Mouse (Mus musculus) kidney, adult 11 months (tissue): ENCODE results near the gene Gale.
"Not testable (repeated sequence)": the region's sequence is repeated elsewhere in the genome, so short reads cannot be mapped to it uniquely, and the experiment has no call there.

Source experiments
- DNase-seq: peaks from one replicate; pipeline ENCODE4 v3.0.0; 2022

The Gale gene

DNA sequence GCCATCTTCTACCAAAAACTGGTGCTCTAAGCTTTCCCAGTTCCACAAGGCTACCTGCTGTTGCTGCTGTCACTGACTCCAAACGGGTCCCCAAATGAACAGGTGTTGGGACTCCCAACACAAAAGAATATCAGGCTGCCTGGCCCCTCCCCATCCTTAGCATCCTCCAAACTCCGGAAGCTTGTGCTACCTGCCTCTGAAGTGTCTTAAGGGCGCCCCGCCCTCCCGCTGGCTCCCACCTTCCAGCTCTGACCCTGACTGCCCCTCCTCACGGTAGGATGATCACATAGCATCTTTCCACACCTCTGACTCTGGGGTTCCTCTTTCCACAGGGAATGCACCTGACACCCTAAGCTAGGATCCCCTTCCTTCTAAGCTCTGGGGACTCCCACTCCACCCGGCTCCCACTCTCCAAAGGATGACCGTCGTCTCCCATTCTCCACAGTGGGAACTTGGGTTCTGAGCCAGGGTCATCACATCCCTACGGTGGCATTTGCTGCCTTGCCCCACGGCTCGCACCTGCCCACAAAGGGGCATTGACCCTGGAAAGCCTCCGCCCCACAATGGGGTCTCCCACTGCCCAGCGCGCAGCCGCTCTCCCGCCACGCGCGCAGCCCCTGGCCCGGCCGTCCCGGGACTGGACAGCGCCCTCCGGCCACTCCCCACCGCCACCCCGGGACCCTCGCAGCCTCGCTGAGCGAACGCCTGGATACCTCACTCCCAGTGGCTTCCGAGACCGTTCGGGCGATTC is 8.5 kb downstream of the Gale start:
- DNase-seq, result no peak

GRCm38 (mm10) chr4:135972556-135972906 is 9.0 kb downstream of the Gale start, which contains the start of gene Lypla2:
Gene Lypla2, minus strand, starts transcription at chr4:135972626.
- peak; percentile 83 for DNase-seq

- DNase-seq, result no peak
These were observed 9.6 kb downstream of the Gale start for GRCm38 (mm10) chr4:135972911-135973811.

DNA sequence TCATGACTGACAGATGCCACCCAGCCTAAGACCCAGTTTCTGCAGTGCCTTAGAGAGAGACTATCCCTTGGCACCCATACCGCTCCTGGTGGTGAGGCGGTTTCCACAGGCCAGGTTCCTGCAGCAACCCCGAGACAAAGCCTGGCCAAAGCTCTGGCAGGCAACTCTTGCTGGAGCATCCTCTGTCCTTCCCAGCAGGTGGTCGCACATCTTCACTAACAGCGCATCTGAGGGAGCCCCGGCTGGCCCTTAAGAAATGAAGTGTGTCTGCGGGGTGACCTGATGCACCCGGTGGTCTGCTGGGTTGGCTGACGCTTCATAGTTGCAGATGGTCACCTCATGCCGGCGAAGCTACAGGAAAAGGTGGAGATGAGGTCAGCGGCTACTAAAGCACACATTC is 12.6 kb downstream of the Gale start:
- no peak for DNase-seq

DNA sequence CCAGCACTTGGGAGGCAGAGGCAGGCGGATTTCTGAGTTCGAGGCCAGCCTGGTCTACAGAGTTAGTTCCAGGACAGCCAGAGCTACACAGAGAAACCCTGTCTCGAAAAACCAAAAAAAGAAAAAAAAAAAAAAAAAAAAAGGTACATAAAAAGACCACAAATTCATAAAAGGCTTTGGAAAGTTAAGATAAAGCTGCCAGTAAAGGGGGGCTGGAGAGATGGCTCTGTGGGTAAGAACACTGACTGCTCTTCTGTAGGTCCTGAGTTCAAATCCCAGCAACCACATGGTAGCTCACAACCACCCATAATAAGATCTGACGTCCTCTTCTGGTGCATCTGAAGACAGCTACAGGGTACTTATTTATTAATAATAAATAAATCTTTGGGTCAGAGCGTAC is 16.7 kb downstream of the Gale start:
- not testable (repeated sequence) for DNase-seq

DNA sequence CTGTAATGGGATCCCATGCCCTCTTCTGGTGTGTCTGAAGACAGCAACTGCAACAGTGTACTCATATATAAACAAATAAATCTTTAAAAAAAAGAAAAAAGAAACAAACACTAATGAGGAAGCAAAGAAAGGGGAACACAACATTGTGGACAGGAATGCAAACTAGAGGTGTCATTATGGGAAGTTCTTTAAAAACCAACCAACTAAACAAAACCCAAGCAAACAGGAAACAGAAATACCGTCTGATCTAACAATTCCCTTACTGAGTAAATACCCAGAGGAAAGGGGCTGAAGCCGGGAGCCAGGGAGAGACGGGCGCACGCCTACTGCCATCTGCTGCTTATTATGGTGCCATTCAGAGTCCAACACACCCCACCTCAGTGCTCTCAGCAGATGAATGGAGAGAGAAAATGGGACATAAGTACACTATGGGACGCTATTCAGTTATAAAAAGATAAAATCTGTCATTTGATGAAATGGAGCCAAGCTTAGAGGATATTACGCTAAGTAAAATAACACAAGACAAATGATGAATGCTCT is 18.1 kb downstream of the Gale start:
- DNase-seq, result no peak

- no peak for DNase-seq
These were observed 21.0 kb downstream of the Gale start for GRCm38 (mm10) chr4:135984556-135984955.

DNA sequence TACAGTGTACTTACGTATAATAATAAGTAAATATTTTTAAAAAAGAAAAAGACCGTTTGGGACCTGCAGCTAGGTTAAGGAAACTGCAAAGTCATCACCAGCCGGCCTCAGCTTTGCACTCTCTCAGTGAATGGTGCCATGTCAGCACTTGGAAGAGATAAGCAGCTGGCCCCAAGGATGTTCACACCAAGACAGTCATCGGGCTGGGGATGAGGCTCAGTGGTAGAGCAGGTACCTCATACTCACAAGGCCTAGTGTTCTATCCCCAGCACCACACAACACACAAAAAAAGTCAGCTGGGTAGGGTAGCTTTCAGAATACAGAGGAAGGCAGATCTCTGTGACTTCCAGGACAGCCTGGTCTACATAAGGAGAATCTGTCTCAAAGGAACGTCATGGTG is 21.7 kb downstream of the Gale start:
- no peak for DNase-seq

GRCm38 (mm10) chr4:135985769-135986168 is 22.2 kb downstream of the Gale start:
- no peak for DNase-seq

GRCm38 (mm10) chr4:135986301-135986942 is 22.9 kb downstream of the Gale start:
- peak; percentile 25 for DNase-seq

DNA sequence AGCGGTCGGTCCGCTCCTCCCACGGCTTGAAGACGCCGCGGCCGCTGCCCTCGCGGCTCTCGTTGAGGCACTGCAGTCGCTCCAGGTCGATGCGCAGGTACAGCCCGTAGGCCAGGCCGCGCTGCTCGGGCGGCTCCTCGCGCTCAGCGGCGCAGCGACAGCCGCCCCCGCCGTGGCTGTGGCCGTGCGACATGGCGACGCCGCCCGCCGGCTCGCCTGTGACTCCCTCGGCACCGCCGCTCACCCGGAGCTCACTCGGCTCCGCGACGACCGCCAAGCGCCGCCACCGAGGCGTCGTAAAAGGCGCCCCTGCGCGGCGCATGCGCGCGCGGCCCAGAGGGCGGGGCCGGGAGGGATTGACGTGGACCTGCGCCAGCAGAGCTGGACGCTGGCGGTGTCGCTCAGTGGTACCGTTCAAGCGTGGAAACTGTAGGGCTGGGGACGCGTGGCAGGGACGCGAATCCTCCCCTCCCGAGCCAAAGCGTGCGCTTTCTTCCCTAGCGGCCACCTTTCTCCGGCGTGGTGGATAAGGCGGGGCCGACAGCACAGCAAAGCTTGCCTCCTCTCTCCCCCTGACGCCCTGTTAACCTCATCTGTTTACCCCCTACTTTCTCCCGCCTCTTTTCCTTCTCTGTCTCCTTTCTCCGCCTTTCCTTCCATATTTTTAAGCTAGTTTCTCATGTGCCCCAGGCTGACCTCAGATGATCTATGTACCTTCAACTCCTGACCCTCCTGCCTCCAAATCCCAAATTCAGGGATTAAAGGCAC is 23.6 kb downstream of the Gale start, which contains the start of gene Pithd1:
Gene Pithd1, minus strand, starts transcription at position 322 of the 768 bp plus-strand sequence.
- DNase-seq, result peak; percentile 91

DNA sequence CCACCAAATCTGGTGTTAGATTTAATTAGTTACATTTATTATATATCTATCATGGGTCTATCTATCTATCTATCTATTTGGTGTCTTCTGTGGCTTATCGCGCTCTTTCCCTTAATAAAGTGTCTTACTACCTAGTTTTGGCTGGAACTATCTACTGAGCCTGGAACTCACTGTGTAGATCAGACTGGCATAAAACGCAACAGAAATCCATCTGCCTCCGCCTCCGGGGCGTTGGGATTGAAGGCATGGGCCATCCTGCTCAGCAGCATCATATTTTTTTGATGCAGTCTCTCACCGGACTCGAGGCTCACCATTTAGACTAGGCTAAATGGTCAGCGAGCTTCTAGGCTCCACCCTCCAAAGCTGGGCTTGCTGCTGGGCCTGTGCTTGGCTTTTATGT is 24.2 kb downstream of the Gale start:
- DNase-seq, result no peak

DNA sequence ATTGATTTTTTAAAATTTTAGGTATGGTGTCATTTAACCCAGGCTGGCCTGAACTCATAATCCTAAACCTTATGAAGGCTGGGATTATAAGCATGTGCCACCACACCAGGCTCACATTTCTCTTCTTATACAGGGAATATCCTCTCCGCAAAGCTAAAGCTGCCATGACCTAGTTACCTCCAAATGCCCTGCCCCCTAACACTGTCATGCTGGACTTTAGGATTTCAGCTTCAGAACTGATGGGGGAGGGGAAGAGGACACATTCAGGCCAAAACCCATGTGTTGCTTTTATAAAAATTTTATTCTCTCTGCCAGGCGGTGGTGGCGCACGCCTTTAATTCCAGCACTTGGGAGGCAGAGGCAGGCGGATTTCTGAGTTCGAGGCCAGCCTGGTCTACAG is 30.4 kb downstream of the Gale start:
- no peak for DNase-seq

- DNase-seq, result no peak
These were observed 31.6 kb downstream of the Gale start for GRCm38 (mm10) chr4:135995118-135995517.

GRCm38 (mm10) chr4:136004107-136004675 is 40.7 kb downstream of the Gale start:
- no peak for DNase-seq

DNA sequence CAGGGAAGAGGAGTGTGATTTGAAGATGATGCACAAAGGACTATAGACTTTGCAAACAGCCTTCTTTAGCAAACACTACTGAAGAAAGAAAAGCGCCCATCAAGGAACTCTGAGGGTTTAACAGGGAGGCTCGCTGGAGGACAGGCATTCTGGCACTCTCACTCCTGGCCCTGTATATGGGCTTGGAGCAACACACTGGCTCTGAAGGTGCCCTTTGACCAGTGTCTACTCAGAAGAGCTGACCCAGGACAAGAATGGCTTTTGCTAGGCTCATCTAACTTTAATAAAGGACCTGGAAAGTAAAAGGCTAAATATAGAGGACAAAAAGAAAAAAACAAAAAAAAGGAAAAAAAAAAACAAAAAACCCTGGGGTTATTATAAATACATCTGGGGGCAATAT is 41.4 kb downstream of the Gale start:
- DNase-seq, result peak; percentile 34

DNA sequence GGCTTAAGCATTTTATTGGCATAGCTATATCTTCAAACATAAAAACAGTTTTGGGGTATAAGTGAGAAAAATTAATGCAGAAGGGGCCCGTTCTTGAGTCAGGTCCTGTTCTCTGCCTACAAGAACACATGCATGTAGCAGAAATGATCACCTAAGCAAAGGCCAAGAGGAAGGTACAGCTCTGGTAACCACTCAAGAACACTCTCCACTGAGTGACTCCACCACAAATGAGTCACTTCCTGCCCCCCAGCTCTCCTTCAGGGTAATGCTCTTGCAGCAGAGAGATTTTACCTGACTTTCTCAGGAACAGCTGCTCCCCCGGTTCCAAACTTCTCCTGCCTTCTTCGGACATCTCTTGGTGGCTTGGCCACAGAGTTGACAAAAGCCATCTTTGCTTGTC is 43.3 kb downstream of the Gale start:
- no peak for DNase-seq

DNA sequence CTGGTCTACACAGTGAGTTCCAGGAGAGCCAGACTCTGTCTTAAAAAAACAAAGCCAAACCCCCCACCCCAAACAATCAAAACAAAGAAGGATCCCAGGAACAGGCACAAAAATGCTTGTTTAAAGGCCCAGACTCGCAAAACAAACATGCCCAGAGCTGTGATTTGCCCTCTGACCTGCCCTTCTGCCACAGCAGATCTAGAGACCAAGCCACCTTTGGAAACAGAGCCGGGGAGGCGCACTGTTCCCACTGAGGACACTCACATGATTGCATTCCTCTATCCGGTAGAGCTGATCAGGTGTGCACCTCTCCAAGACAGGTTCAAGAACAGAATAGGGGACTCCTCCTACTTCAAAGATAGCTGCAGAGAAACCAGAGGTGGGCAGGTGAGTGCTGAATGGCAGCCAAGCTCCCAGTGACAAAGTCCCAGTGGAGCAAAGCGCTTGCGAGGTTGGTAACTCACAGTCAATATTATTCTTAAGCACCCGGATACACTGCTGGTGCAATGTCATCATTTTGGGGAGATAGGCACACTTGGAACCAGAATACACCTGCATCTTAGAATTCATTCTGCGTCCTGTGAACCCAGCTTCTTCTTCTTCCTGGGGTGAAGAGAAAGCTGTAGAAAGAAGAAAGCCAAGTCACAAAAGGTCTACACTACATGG is 45.4 kb downstream of the Gale start:
- DNase-seq, result no peak

DNA sequence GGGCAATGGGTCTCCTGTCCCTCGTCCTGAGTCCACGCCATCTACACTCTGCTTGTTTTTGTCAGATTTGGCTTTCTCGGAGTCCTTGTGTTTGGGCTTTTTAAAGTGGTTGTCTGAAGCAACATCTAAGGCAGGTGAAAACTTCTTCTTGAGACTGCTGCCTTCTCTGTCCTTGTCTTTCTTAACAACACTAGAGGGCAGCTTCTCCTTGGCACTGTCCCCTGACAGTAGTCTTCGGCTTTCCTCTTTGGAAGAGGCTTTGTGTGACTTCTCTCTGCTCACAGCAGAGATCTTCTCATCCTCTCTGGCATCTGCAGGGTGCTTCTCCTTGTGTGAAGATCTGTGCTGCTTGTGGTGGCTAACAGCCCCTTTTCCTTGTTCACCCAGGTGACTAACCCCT is 47.1 kb downstream of the Gale start:
- DNase-seq, result no peak

- no peak for DNase-seq
These were observed 52.6 kb downstream of the Gale start for GRCm38 (mm10) chr4:136016059-136016602.
